In genomic region chr10:121326167-121326566, GRCm38 (mm10) we compare ENCODE assay signal across 22 mouse cellular contexts. TPM values are rescaled to one million over a fixed set of nuclear protein-coding genes. Genes with fewer than 3 reads are reported as not detected.
DNase-seq lines count a peak whose midpoint lies in the region; ATAC-seq and TF ChIP-seq lines count a peak whose summit lies in the region.
"Had no signal": no experiment of that assay in that cellular context is flagged by ENCODE, and none has a peak within 500 bp of the region (broad histone marks: within the 10 kb centered on the region; RNA-seq: fewer than 3 reads in every experiment).

No protein-coding gene starts in this region.

- no peak overlapping the region for H3K4me3 ChIP-seq in kidney, postnatal 0 days (replicated peaks; ENCODE audit: low read depth, low read length)
- H3K4me3 ChIP-seq in kidney, embryonic 14.5 days (ENCODE audit: low read length): no peak overlapping the region
- H3K4me3 ChIP-seq: embryonic facial prominence, embryonic 10.5 days; forebrain, embryonic 15.5 days; heart, embryonic 15.5 days; hindbrain, embryonic 10.5 days; limb, embryonic 15.5 days; lung, embryonic 15.5 days; stomach, embryonic 15.5 days had no signal

- in situ Hi-C loops in Patski (cut with MboI; ENCODE audit: low pct_unique_long_range_greater_than_20kb): no loop called here

- no peaks in the 10 kb centered on the region for H3K27me3 ChIP-seq in kidney, postnatal 0 days (ENCODE audit: insufficient read depth, low read length)
- no peaks in the 10 kb centered on the region for H3K27me3 ChIP-seq in kidney, embryonic 14.5 days (ENCODE audit: control insufficient read depth, insufficient read depth, low read length)
- H3K27me3 ChIP-seq in Patski: peaks cover 4% of the 10 kb centered on the region
- H3K27me3 ChIP-seq: forebrain, embryonic 15.5 days; heart, embryonic 15.5 days; limb, embryonic 15.5 days; lung, embryonic 15.5 days; stomach, embryonic 15.5 days had no signal

- CTCF ChIA-PET in Patski (lab: Charles Lee): no interaction called here

- no peak overlapping the region for H3K9ac ChIP-seq in kidney, postnatal 0 days (ENCODE audit: low read depth, low read length)
- no peak overlapping the region for H3K9ac ChIP-seq in kidney, embryonic 14.5 days (ENCODE audit: low read depth, low read length)
- H3K9ac ChIP-seq: forebrain, embryonic 15.5 days; heart, embryonic 15.5 days; limb, embryonic 15.5 days; lung, embryonic 15.5 days; stomach, embryonic 15.5 days had no signal

- no peaks in the 10 kb centered on the region for H3K36me3 ChIP-seq in kidney, postnatal 0 days (ENCODE audit: insufficient read depth, low read length)
- H3K36me3 ChIP-seq in kidney, embryonic 14.5 days (ENCODE audit: control insufficient read depth, insufficient read depth, low read length): no peaks in the 10 kb centered on the region
- H3K36me3 ChIP-seq: embryonic facial prominence, embryonic 10.5 days; forebrain, embryonic 15.5 days; heart, embryonic 15.5 days; hindbrain, embryonic 10.5 days; limb, embryonic 15.5 days; lung, embryonic 15.5 days; stomach, embryonic 15.5 days had no signal

- H3K9me3 ChIP-seq in kidney, postnatal 0 days (replicated peaks; ENCODE audit: low read length): no peaks in the 10 kb centered on the region
- peaks cover 5% of the 10 kb centered on the region; the same call in 1 of the 2 replicates for H3K9me3 ChIP-seq in kidney, embryonic 14.5 days (ENCODE audit: control insufficient read depth, low read length)
- H3K9me3 ChIP-seq: forebrain, embryonic 15.5 days; heart, embryonic 15.5 days; limb, embryonic 15.5 days; lung, embryonic 15.5 days; stomach, embryonic 15.5 days had no signal

- ATAC-seq in kidney, postnatal 0 days (replicated peaks; ENCODE audit: low FRiP score, low read depth): no peak
- ATAC-seq in kidney, embryonic 14.5 days (ENCODE audit: low FRiP score, low TSS enrichment): no peak
- no peak for ATAC-seq in Patski
- no peak for ATAC-seq in activated CD4-positive, CD25-positive, alpha-beta regulatory T cell, adult 4 months
- ATAC-seq: forebrain, embryonic 15.5 days had no signal

- no peak overlapping the region for H3K4me2 ChIP-seq in kidney, postnatal 0 days (ENCODE audit: low read length)
- H3K4me2 ChIP-seq in kidney, embryonic 14.5 days (replicated peaks; ENCODE audit: low read depth, low read length): no peak overlapping the region
- H3K4me2 ChIP-seq: forebrain, embryonic 15.5 days; heart, embryonic 15.5 days; limb, embryonic 15.5 days; lung, embryonic 15.5 days; stomach, embryonic 15.5 days had no signal

- POLR2A ChIA-PET in Patski (lab: Charles Lee): no interaction called here

- TF ChIP-seq CTCF in kidney, postnatal 0 days (IDR thresholded peaks at IDR 0.05; ENCODE audit: low read depth): peak; percentile 16; the same call in 1 of the 2 replicates
- TF ChIP-seq CTCF in Patski (IDR thresholded peaks at IDR 0.05): peak; percentile 48

- DNase-seq in kidney, postnatal 0 days (ENCODE audit: low spot score): no peak
- peak; percentile 43 for DNase-seq in thymus, postnatal 4 days
- DNase-seq in thymus, postnatal 25 days: no peak
- DNase-seq in Patski (ENCODE audit: low read depth, low spot score): no peak
- DNase-seq in adrenal gland, adult (ENCODE audit: inconsistent age in 2 of 2, low spot score in 1 of 2): no peak
- DNase-seq: adrenal gland, postnatal 25 days; cerebellum, adult 18-20 months; gastrocnemius, postnatal 10 days; heart, adult 18-20 months; kidney, postnatal 14 days; layer of hippocampus, adult 9-11 months; midbrain, embryonic 14.5 days; right cerebral cortex, adult 18-20 months had no signal

- H3K4me1 ChIP-seq in kidney, postnatal 0 days (replicated peaks; ENCODE audit: insufficient read depth, low read length): no peaks in the 10 kb centered on the region
- H3K4me1 ChIP-seq in kidney, embryonic 14.5 days (ENCODE audit: control insufficient read depth, insufficient read depth, low read length): no peaks in the 10 kb centered on the region
- H3K4me1 ChIP-seq: embryonic facial prominence, embryonic 10.5 days; hindbrain, embryonic 10.5 days; limb, embryonic 15.5 days; lung, embryonic 15.5 days; stomach, embryonic 15.5 days had no signal

- no peak overlapping the region for H3K27ac ChIP-seq in kidney, postnatal 0 days
- no peak overlapping the region for H3K27ac ChIP-seq in kidney, embryonic 14.5 days (ENCODE audit: low read depth, low read length)
- H3K27ac ChIP-seq: embryonic facial prominence, embryonic 10.5 days; forebrain, embryonic 15.5 days; heart, embryonic 15.5 days; hindbrain, embryonic 10.5 days; limb, embryonic 15.5 days; lung, embryonic 15.5 days; stomach, embryonic 15.5 days had no signal

RNA-seq across cellular contexts. Expression of gene Tbc1d30, which starts 24.9 kb away (rescaled TPM):
- polyA plus RNA-seq in kidney, postnatal 0 days (2015; fragmentation: Nextera tagmentation; extraction: Ambion mirVana): 0.52 and 0.53 TPM in 2 replicates
- polyA plus RNA-seq in kidney, embryonic 14.5 days (2014; fragmentation: Nextera tagmentation; extraction: Ambion mirVana): 0.60 and 0.76 TPM in 2 replicates
- polyA plus RNA-seq in Patski (2021): 0.24 TPM
- 1 to 10 TPM; 5.0 to 5.7 TPM for polyA plus RNA-seq in activated CD4-positive, CD25-positive, alpha-beta regulatory T cell, adult 4 months (2017; shearing (Covaris generic))

RNA-seq across cellular contexts. Expression of gene Gns, which starts 38.7 kb away (rescaled TPM):
- 62.3 and 63.2 TPM in 2 replicates for polyA plus RNA-seq in kidney, postnatal 0 days (2015; fragmentation: Nextera tagmentation; extraction: Ambion mirVana)
- polyA plus RNA-seq in kidney, embryonic 14.5 days (2014; fragmentation: Nextera tagmentation; extraction: Ambion mirVana): 26.5 and 48.7 TPM in 2 replicates
- polyA plus RNA-seq in Patski (2021): 198 TPM
- polyA plus RNA-seq in activated CD4-positive, CD25-positive, alpha-beta regulatory T cell, adult 4 months (2017; shearing (Covaris generic)): 1 to 10 TPM; 7.2 to 9.1 TPM
